Mouse (Mus musculus) frontal cortex, postnatal 25 days (tissue): ENCODE measurements at regions not wholly inside any gene's neighbourhood (a gene's known extent, or its start where the extent isn't known, plus 50 kb on each side); places are given as distances from the start of the nearest gene placed in this dataset.

Experiments used
- DNase-seq, 2 experiments: peaks; one replicate each; pipeline ENCODE4 v3.0.0; 2022; ENCODE audit warnings: low spot score in 2 of 2

GRCm38 (mm10) chr10:67731577-67731976, 180.9 kb downstream of the Zfp365 start:
- DNase-seq: no peak

- DNase-seq: peak; percentile 40 to 55
Measured at GRCm38 (mm10) chr10:67729271-67729670, 180.5 kb upstream of the Ado start.

DNA sequence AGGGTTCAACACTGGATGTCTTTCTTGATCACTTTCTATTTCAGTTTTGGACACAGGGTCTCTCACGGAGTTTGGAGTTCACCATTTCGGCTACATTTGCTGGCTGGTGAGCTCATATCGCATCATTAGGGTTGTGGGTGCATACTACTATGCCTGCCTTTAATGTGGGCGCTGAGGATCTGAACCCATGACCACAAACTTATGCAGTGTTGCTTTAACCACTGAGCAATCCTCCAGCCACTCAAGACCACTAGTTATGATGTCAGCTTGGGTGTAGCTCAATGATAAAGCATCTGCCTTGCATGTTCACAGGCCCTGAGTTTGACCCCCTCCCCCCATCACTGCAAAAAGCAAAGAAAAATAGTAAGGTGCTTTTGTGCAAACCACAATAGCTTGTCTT, 178.8 kb upstream of the Ado start:
- no peak for DNase-seq

- no peak for DNase-seq
Measured at GRCm38 (mm10) chr10:67726796-67727195, 178.0 kb upstream of the Ado start.

- DNase-seq: no peak
Measured at GRCm38 (mm10) chr10:67726351-67726750, 177.6 kb upstream of the Ado start.

- DNase-seq: peak in 1 of 2 experiments; percentile 17
Measured at GRCm38 (mm10) chr10:67721787-67722186, 173.0 kb upstream of the Ado start.

GRCm38 (mm10) chr10:67717506-67717905, 168.8 kb upstream of the Ado start:
- peak; percentile 20 to 43 for DNase-seq

DNA sequence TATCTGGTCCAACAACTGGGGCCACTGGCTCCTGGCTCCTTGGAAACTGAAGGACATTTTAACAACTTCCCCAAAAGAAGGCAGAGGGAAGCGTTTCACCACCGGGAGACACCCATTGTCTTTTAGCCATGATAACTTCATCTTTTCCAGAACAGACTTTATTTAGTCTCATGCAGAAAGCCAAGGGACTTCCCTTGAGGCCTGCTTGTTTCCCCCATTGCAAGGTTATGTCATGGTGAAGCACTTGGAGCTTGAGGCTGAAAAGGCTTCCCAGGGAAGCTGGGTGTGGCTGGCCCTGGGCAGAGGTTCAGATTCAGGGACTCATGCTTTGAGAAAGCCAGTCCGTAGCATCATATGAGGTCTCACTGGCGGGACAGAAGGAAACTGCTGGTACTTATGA, 166.3 kb upstream of the Ado start:
- DNase-seq: no peak

- no peak for DNase-seq
Measured at GRCm38 (mm10) chr10:67713098-67713497, 164.3 kb upstream of the Ado start.

DNA sequence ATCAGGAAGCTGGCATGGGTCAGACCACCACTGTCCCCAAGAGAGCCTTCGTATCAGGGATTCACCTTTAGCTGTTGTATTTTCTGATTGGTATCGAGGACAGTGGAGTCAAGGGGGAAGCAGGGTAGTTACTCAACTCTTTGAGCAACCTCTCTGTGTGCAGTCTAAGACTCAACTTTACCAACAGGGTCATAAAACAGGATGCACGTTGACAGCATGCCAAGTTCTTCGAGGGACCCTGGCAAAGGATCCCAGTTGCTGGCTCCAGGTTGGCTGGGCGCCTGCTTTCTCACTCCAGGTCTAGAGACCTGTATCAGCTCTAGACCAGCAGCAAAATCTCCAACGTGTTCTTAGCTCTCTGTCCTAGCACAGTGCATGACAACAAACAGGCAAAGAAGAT, 163.9 kb upstream of the Ado start:
- DNase-seq: no peak

DNA sequence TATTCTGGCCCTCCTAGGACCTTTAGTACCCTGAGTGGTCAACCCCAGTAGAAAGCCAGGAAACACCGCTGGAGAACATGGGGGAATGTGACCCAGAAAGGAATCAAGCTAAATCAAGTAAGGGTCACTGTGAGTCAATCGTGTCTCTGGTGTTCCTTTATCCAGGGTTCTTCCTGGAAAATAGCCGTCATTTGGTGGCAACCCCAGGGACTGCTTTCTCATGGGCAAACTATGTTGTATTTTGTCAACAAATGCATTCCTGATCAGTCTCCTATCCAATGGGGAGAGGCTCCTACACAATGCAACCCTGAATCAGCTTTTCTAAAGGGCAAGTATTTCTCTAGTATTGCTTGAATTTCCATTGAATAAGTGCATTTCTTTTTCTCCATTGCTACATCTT, 163.2 kb upstream of the Ado start:
- DNase-seq: no peak

DNA sequence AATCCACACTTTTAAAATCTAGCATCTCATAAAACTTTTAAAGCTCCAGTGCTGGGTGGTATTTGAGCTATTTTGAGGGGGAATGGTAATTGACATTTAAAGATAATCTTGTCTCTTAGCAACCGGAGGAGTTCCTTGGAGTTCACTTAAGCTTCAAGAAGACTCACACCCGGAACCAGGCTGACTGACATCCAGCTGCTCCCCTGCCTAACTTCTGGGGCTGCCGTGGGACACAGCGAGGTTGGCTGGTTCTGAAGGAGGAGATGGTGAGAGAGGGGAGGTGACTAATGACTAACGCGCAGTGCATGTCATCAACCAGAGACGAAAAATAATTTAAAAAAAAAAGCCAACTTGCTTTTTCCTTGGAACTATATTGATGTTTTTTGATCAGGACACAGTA, 157.7 kb upstream of the Ado start:
- no peak for DNase-seq

DNA sequence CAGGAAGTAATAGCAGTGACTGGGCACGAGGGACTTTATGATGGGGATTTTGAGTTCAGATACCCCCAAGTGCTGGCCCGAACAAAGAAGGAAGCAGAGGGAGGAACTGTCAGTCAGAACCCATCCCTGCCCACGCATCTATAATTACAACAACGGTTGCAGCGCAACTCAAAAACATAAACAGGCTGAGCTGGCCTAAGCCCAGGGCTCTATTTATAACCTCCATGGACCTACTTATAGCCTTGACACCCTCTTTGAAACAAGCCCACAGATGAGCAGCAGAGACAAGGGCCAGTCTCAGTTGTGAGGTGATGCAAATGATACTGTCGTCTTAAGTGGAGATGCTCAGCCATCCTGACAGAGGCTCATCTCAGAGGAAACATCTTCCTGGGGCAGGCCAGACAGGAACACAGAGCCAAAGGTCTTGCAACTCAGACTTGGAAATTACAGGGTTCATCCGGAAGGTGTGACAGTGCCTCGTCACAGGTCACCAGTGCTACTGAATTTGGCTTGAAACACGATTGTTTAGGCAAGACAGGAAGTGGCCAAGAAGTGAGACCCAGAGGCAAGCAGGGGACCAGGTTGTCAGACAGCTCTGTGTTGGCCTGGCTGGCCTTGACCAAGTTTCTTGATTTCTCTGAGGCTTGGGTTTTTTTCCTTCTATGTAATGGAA, 154.2 kb upstream of the Ado start:
- DNase-seq: no peak

DNA sequence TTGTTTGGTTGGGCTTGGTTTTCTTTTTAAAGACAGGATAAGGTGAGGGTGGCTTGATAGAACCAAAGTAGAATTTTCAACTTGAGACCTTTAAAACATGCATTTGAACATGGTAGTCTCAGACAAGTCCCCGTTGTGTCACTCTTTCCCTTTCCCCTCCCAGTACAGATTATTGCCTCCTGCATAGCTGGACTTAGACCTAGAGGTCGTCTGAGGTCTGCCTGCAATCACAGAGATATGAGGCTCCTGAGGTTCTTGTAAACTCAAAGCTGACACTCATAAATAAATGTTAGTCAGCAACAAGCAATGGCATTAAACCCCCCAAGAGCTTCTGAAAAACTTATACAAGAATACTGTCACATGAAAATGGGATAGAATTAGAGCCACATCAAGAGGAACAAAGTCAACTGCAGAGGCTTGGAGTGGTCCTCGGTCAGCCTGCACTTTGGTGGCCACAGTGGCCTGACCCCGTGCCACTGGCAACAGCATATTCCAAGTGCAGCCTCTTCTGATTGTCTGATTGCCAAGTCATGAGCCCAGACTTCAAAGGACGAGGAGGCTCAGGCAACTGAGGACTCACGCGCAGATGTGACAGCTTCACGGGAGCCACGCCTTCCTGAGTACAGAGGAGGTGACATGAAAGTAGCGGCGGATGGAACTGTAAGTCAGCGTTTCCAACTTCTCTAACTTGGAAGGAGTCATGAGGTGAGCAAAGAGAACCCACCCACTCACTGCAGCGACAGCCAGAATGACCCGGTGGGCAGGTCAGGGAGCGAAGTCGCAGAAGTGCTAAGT, 148.8 kb upstream of the Ado start:
- DNase-seq: no peak

DNA sequence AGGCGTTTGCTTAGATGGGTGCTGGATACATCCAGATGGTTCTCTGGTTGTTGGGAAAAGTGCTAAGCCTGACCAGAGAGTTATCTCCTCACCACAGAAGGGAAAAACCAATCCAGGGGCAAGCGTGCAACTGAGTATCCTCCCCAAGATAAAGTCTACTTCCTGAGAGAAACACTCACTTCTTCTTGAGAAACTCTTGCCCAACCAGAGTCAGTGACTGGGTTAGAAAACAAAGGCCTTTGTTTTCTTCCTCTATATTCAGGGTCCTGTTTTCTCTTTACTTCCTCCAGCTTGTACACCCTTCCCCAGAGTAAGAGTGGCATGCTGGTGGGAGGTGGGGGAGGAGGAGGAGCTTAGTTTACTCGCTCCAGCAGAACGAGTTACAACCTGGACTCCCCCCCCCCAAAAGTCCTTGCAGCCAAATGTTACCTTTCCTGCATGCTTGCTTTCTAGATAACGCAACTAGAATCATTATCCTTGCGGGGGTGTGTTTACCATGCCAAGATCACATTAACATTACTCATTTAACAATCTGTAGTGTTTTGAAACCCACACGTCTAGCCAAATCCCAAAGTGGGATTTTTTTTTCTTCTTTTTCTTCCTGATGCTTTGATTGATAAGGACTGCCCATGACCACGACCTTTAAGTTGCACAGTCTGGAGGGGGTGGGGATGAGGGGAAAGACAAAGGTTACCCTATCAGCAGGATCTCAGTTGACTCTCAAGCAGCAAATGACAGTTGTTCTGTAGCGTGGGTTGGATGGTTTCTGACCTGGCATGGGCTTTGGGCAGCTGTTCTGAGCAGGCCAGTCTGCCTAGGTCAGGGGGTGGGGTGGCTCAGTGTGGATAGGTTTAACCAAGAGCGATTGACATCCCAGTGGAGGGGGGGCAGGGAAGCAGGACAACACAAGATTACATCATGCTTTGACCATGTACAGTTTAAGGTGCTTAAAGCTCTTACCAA, 147.4 kb upstream of the Ado start:
- no peak for DNase-seq

DNA sequence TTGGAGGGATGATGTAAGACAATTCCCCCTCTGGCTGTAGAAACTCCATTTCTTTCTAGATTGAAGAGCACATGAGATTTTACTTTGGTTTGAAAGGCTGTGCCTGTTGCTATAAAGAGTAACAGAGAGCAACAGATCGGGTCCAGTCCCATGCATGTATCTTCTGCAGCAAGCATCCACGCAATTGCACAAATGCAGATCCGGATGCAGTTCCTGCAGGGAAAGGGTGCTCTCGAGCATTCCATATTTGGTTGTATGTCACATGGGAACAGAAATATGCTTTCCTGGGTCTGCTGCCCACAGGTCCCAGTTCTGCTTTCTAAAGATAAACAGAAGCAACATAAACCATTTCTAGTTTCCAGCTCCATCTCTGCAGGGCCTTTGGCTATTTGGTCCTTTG, 146.0 kb upstream of the Ado start:
- no peak for DNase-seq

DNA sequence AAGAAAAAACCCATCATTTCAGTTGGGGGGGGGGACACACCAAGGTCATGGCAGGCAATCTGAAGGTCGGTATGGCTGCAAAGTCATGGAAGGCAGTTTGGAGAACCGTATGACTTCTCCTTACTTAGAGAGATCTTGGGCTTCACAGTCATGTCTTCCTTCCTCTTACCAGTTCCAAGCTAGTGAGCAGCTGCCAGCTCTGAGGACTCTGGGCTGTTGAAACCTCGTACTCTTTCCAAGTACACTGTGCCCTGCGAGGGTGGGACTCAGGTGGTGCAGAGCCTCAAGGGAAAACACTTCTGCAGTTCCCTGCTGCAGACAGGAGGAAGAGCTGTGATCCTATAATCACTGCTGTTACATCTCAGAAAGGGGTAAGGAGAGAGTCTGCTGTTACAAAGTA, 144.8 kb upstream of the Ado start:
- no peak for DNase-seq

DNA sequence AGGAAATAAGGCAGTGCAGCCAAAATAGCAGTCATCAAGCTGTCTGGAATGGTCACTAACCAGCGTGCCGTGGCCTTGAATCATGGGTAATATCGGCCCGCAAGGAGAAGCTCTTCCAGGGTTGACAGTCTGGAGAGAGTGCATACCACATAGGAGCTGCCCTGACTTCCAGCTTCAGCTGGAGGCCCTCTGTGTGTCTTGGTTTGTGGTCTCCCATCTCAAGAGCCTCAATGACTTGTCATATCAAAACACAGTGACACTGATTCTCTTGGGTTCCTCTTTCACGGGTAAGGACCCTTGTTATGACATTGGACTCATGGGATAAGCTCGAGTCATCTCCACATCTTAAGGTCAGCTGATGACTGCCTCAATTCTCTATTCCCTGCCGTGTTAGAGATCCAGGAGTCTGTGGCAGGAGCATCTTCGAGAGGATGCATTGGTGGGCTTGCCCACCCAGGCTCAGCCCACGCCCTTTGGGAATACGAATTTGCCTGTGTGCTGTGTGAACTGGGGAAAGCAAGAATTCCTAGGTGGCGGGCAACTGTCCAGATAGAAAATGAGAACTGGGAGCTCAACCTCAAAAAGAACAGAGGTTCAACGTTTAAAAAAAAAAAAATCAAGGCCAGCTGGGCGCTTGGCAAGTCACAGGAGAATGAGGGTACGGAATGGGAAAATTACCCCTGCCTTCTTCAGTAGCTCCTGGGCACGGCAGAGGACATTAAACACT, 141.4 kb upstream of the Ado start:
- no peak for DNase-seq

GRCm38 (mm10) chr10:67679382-67679781, 130.6 kb upstream of the Ado start:
- no peak for DNase-seq

- DNase-seq: no peak
Measured at GRCm38 (mm10) chr10:67673450-67673849, 124.7 kb upstream of the Ado start.

DNA sequence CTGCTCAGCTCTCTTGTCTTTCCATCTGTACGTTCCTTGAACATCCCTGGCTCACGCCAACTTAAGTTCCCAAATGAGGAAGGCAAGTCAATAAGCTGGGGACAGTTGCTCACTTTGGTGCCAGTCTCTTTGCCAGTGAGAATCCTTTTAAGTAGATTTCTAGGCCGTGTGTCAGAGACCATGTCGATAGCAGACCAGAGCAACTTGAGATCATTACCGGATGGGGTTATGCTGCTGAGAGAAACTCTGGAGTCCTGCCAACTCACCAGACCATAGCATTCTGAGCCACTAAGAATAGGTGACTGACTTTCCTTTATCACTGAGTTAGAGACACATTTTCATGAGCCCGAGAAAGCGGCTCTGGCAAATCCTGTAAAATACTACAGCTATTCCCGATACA, 123.5 kb upstream of the Ado start:
- no peak for DNase-seq

- DNase-seq: no peak
Measured at GRCm38 (mm10) chr10:67669066-67669465, 120.3 kb upstream of the Ado start.
